Mouse (Mus musculus) myocyte (in vitro differentiated cells): ENCODE measurements at regions not wholly inside any gene's neighbourhood (a gene's known extent, or its start where the extent isn't known, plus 50 kb on each side); places are given as distances from the start of the nearest gene placed in this dataset.

Experiments used
- CEBPB ChIP-seq: IDR thresholded peaks from 2 replicates; pipeline ENCODE4 v1.6.1; 2011; ENCODE audit warnings: mild to moderate bottlenecking, moderate library complexity; ENCODE audit not compliant: poor library complexity, insufficient read depth, severe bottlenecking
- E2F4 ChIP-seq: IDR thresholded peaks from one replicate; pipeline ENCODE4 v1.6.1; 2011; ENCODE audit warnings: mild to moderate bottlenecking, control low read depth, moderate library complexity; ENCODE audit not compliant: insufficient read depth
- MAX ChIP-seq: IDR thresholded peaks from one replicate; pipeline ENCODE4 v1.6.1; 2011; ENCODE audit warnings: low read depth, mild to moderate bottlenecking, control low read depth
- MYOD1 ChIP-seq, 3 experiments: IDR thresholded peaks; one replicate each; pipeline ENCODE4 v1.6.1; 2011; ENCODE audit warnings: control low read depth in 2 of 3, low read depth in 2 of 3, mild to moderate bottlenecking in 2 of 3, moderate library complexity in 1 of 3; ENCODE audit not compliant: insufficient read length in 2 of 3, control insufficient read depth in 1 of 3
- MYOG ChIP-seq, 3 experiments: IDR thresholded peaks; one replicate each; pipeline ENCODE4 v1.6.1; 2011; ENCODE audit warnings: control low read depth in 2 of 3, low read depth in 2 of 3, mild to moderate bottlenecking in 2 of 3; ENCODE audit not compliant: insufficient read length in 2 of 3, control insufficient read depth in 1 of 3, insufficient read depth in 1 of 3
- POLR2A ChIP-seq: IDR thresholded peaks from one replicate; pipeline ENCODE4 v1.6.1; 2011; ENCODE audit warnings: low read depth, mild to moderate bottlenecking, control low read depth, moderate library complexity; ENCODE audit not compliant: insufficient read length
- POLR2AphosphoS2 ChIP-seq: IDR thresholded peaks from one replicate; pipeline ENCODE4 v1.6.1; 2011; ENCODE audit warnings: low read depth, control low read depth; ENCODE audit not compliant: insufficient read length
- REST ChIP-seq: IDR thresholded peaks from one replicate; pipeline ENCODE4 v1.6.1; 2011; ENCODE audit warnings: mild to moderate bottlenecking, control low read depth, moderate library complexity; ENCODE audit not compliant: insufficient read depth, insufficient read length
- SRF ChIP-seq: IDR thresholded peaks from one replicate; pipeline ENCODE4 v1.6.1; 2011; ENCODE audit warnings: low read depth; ENCODE audit not compliant: control insufficient read depth, insufficient read length
- TCF12 ChIP-seq: IDR thresholded peaks from one replicate; pipeline ENCODE4 v1.6.1; 2011; ENCODE audit warnings: mild to moderate bottlenecking, control low read depth; ENCODE audit not compliant: poor library complexity, insufficient read depth, severe bottlenecking
- TCF3 ChIP-seq: IDR thresholded peaks from one replicate; pipeline ENCODE4 v1.6.1; 2011; ENCODE audit warnings: low read depth, control low read depth; ENCODE audit not compliant: insufficient read length
- USF1 ChIP-seq: IDR thresholded peaks from one replicate; pipeline ENCODE4 v1.6.1; 2011; ENCODE audit warnings: low read depth, mild to moderate bottlenecking, control low read depth, moderate library complexity

GRCm38 (mm10) chr10:17511779-17512335 lies 211.2 kb upstream of the Cited2 start:
- no peak for TF ChIP-seq POLR2A
- peak in 1 of 3 experiments; percentile 15 for TF ChIP-seq MYOG (IDR thresholded peaks at IDR 0.05; ENCODE audit: control insufficient read depth in 1 of 3, insufficient read depth in 1 of 3, insufficient read length in 2 of 3, low read depth in 2 of 3)
- no peak for TF ChIP-seq MAX
- no peak for TF ChIP-seq E2F4
- no peak for TF ChIP-seq TCF3
- no peak for TF ChIP-seq CEBPB
- no peak for TF ChIP-seq POLR2AphosphoS2
- no peak for TF ChIP-seq SRF
- peak in 1 of 3 experiments; percentile 35 for TF ChIP-seq MYOD1 (IDR thresholded peaks at IDR 0.05; ENCODE audit: control insufficient read depth in 1 of 3, insufficient read length in 2 of 3, low read depth in 2 of 3)
- no peak for TF ChIP-seq USF1
- no peak for TF ChIP-seq REST
- TF ChIP-seq TCF12 = no peak
